Mouse (Mus musculus) liver, embryonic 13.5 days (tissue): Measurements from ENCODE around the gene Map1s. TPM values are rescaled to one million over a fixed set of nuclear protein-coding genes. Genes with fewer than 3 reads are reported as not detected.

ENCODE experiments used
- ATAC-seq: fragments of 200-750 bp; cut with Nextera tagmentation; 2 replicates; pipeline ENCODE4 v1.8.0; 2017; ENCODE audit warnings: low read depth, mild to moderate bottlenecking, moderate number of reproducible peaks, moderate library complexity
- DNase-seq: peaks from one replicate; pipeline ENCODE4 v3.0.0; 2022
- H3K27ac ChIP-seq: fragments of 300-500 bp; sonication (generic); 2 replicates; pipeline ENCODE4 v1.5.1; 2015; ENCODE audit warnings: moderate library complexity, mild to moderate bottlenecking, inconsistent platforms
- H3K27me3 ChIP-seq: fragments of 300-500 bp; sonication (generic); 2 replicates; pipeline ENCODE4 v1.6.1; 2015; ENCODE audit warnings: mild to moderate bottlenecking, inconsistent platforms
- H3K36me3 ChIP-seq: fragments of 300-500 bp; sonication (generic); 2 replicates; pipeline ENCODE4 v1.6.1; 2015; ENCODE audit warnings: mild to moderate bottlenecking, inconsistent platforms
- H3K4me1 ChIP-seq: fragments of 300-500 bp; sonication (generic); replicated peaks from 2 replicates; pipeline ENCODE4 v1.6.1; 2015; ENCODE audit warnings: inconsistent platforms
- H3K4me2 ChIP-seq: fragments of 300-500 bp; sonication (generic); 2 replicates; pipeline ENCODE4 v1.6.1; 2015; ENCODE audit warnings: inconsistent platforms, mild to moderate bottlenecking, moderate library complexity
- H3K4me3 ChIP-seq: fragments of 300-500 bp; sonication (generic); replicated peaks from 2 replicates; pipeline ENCODE4 v1.5.1; 2015; ENCODE audit warnings: mild to moderate bottlenecking, inconsistent platforms
- H3K9ac ChIP-seq: fragments of 300-500 bp; sonication (generic); 2 replicates; pipeline ENCODE4 v1.6.1; 2015; ENCODE audit warnings: mild to moderate bottlenecking, inconsistent platforms
- H3K9me3 ChIP-seq: fragments of 300-500 bp; sonication (generic); replicated peaks from 2 replicates; pipeline ENCODE4 v1.6.1; 2016; ENCODE audit warnings: inconsistent platforms
- WGBS: fragments of 180-500 bp; shearing (Covaris S2); methylation state at CpG from one replicate; pipeline ENCODE4 v1.1.7; 2015; ENCODE audit not compliant: insufficient replicate concordance; 5-methylcytosine and 5-hydroxymethylcytosine counted together
- polyA plus RNA-seq: library from polyadenylated mRNA; unstranded; fragments of >200 nt; fragmentation: Nextera tagmentation; extraction: Ambion mirVana; gene quantifications from 2 replicates; pipeline ENCODE4 v1.2.1, GENCODE M21; 2015

The Map1s gene
- polyA plus RNA-seq, 1 experiment from 2014 or later: 17.7 TPM

DNA sequence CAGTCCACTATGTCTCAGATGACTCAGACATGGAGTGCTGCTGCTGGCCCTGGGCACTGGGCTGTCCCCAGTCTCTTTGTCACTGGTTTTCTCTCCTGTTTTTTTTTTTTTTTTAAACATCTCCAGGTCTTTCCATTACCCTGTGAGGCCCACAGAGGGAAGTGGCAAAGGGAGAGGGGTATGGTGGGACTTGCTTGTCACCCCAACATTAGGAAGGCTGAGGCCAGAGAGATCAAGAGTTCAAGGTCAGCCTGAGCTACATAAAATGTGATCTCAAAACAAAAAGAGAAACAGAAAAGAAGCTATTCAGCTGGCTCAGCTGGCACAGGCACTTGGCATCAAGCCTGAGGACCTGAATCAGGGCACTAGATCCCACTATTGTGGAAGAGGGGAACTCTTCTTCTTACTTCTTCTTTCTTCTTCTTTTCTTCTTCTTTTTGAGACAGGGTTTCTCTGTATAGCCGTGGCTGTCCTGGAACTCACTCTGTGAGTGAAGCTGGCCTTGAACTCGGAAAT, 4.8 kb upstream of the Map1s start:
- H3K9me3 ChIP-seq: no peaks in the 10 kb centered on the region
- DNase-seq: no peak
- no peak overlapping the region for H3K27ac ChIP-seq
- H3K4me3 ChIP-seq: no peak overlapping the region
- 59% methylated on average over 2 of the region's 2 CpGs for WGBS
- peaks cover 6% of the 10 kb centered on the region for H3K36me3 ChIP-seq
- no peak overlapping the region for H3K4me2 ChIP-seq
- H3K9ac ChIP-seq: no peak overlapping the region
- peaks cover 36% of the 10 kb centered on the region for H3K4me1 ChIP-seq
- ATAC-seq: no peak
- no peaks in the 10 kb centered on the region for H3K27me3 ChIP-seq

DNA sequence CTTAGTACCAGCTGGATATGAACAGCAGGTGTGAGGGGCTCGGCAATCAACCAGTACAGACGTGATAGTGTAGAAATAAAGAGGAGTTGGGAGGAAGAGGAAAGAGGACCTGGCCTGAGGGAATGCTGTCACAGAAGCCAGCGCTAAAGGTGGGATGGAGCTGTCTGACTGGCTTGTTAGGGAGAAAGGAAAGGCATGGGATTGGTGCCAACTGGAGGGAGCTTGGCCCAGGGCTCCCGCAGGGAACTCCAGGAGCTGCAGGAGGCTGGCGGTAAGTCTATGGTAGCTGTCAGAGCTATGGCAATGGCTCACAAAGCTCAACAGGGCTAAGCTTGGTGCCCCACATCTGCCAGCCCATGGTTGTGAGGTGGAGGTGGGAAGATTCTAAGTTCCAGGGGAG, 3.5 kb upstream of the Map1s start:
- no peak overlapping the region for H3K27ac ChIP-seq
- H3K4me3 ChIP-seq: no peak overlapping the region
- ATAC-seq (no peak), DNase-seq (no peak)
- 59% methylated on average over 5 of the region's 5 CpGs for WGBS
- no peaks in the 10 kb centered on the region for H3K36me3 ChIP-seq
- H3K4me1 ChIP-seq: peaks cover 40% of the 10 kb centered on the region
- H3K9me3 ChIP-seq: no peaks in the 10 kb centered on the region
- no peak overlapping the region for H3K4me2 ChIP-seq
- no peak overlapping the region for H3K9ac ChIP-seq
- no peaks in the 10 kb centered on the region for H3K27me3 ChIP-seq

GRCm38 (mm10) chr8:70903112-70903511, 2.6 kb upstream of the Map1s start:
- no peak overlapping the region for H3K4me3 ChIP-seq
- no peak overlapping the region for H3K9ac ChIP-seq
- H3K27me3 ChIP-seq: no peaks in the 10 kb centered on the region
- H3K4me2 ChIP-seq: no peak overlapping the region
- DNase-seq: no peak
- no peaks in the 10 kb centered on the region for H3K9me3 ChIP-seq
- H3K4me1 ChIP-seq: peaks cover 49% of the 10 kb centered on the region
- H3K36me3 ChIP-seq: no peaks in the 10 kb centered on the region
- H3K27ac ChIP-seq: no peak overlapping the region
- no peak for ATAC-seq
- 53% methylated on average over 4 of the region's 4 CpGs for WGBS

DNA sequence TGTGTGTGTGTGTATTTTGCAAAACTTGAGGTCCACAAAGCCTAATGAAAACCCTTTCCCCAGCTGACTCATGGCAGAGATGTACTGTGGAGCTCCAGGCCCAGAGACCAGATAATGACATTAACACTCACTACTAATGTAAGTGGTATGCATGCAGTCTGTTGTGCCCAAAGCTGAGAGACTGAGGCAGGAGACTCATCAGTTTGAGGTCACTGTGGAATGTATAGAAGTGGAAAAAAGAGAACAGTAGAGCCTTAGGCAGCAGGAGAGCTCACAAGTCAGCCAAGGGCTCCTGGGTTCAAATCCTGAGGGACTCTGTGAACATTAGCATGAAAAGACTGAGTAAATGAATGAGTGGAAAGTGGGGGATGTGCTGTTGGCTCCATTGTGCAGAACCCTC, 2.1 kb upstream of the Map1s start:
- Histone ChIP-seq H3K4me1 (peaks cover 45% of the 10 kb centered on the region), H3K9me3 (no peaks in the 10 kb centered on the region), H3K27ac (no peak overlapping the region), H3K27me3 (no peaks in the 10 kb centered on the region), H3K4me2 (no peak overlapping the region), H3K9ac (no peak overlapping the region), H3K36me3 (no peaks in the 10 kb centered on the region), H3K4me3 (no peak overlapping the region)
- no peak for ATAC-seq
- DNase-seq: no peak

- Histone ChIP-seq H3K4me3 (no peak overlapping the region), H3K27ac (no peak overlapping the region), H3K9ac (no peak overlapping the region), H3K4me1 (peaks cover 43% of the 10 kb centered on the region), H3K4me2 (no peak overlapping the region), H3K9me3 (no peaks in the 10 kb centered on the region), H3K36me3 (peaks cover 5% of the 10 kb centered on the region; the same call in 1 of the 2 replicates), H3K27me3 (no peaks in the 10 kb centered on the region)
- 27% methylated on average over 4 of the region's 4 CpGs for WGBS
- DNase-seq (no peak), ATAC-seq (no peak)
Measured at GRCm38 (mm10) chr8:70904532-70904931, 1.2 kb upstream of the Map1s start.

- peaks cover 7% of the 10 kb centered on the region; the same call in 1 of the 2 replicates for H3K36me3 ChIP-seq
- H3K4me2 ChIP-seq: peak overlapping the region; percentile 97
- WGBS: 6% methylated on average over 8 of the region's 8 CpGs
- ATAC-seq (no peak), DNase-seq (no peak)
- peak overlapping the region; percentile 80 for H3K4me3 ChIP-seq
- H3K9me3 ChIP-seq: no peaks in the 10 kb centered on the region
- peak overlapping the region; percentile 83 for H3K27ac ChIP-seq
- peaks cover 44% of the 10 kb centered on the region for H3K4me1 ChIP-seq
- H3K9ac ChIP-seq: peak overlapping the region; percentile 89
- H3K27me3 ChIP-seq: no peaks in the 10 kb centered on the region
Measured at GRCm38 (mm10) chr8:70905463-70905830, 285 bp upstream of the Map1s start.

DNA sequence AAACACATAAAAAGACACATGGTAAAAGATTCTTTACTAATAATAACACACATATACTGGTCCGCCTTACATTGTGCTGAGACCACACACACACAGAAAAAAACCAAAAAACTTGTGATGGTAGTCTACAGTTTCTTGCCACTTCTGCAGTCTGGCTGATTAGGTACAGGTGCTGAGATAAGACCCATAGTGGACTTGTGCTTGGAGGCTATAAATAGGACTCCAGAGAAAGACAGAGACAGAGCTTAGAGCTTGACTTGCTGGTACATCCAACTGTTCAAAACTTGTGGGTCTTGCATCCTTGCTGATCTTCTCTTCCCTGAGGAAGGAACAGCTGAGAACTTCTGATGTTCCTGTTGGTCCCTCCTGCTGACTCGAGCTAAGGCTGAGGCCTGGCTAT, 1.8 kb downstream of the Map1s start:
- H3K9me3 ChIP-seq: no peaks in the 10 kb centered on the region
- peak overlapping the region; percentile 89; the same call in 1 of the 2 replicates for H3K9ac ChIP-seq
- no peaks in the 10 kb centered on the region for H3K27me3 ChIP-seq
- peaks cover 49% of the 10 kb centered on the region for H3K4me1 ChIP-seq
- DNase-seq (no peak), ATAC-seq (no peak)
- peak overlapping the region; percentile 97 for H3K4me2 ChIP-seq
- 31% methylated on average over 2 of the region's 2 CpGs for WGBS
- H3K4me3 ChIP-seq: peak overlapping the region; percentile 80; the same call in 1 of the 2 replicates
- H3K27ac ChIP-seq: no peak overlapping the region
- peaks cover 27% of the 10 kb centered on the region for H3K36me3 ChIP-seq

GRCm38 (mm10) chr8:70911596-70911995, 5.9 kb downstream of the Map1s start:
- WGBS: 77% methylated on average over 5 of the region's 5 CpGs
- no peak for ATAC-seq
- peaks cover 68% of the 10 kb centered on the region for H3K36me3 ChIP-seq

GRCm38 (mm10) chr8:70912955-70913354, 7.2 kb downstream of the Map1s start:
- H3K27me3 ChIP-seq: no peaks in the 10 kb centered on the region
- no peak overlapping the region for H3K27ac ChIP-seq
- no peak for DNase-seq
- no peak for ATAC-seq
- H3K4me3 ChIP-seq: no peak overlapping the region
- peaks cover 12% of the 10 kb centered on the region for H3K4me1 ChIP-seq
- no peak overlapping the region for H3K4me2 ChIP-seq
- peaks cover 82% of the 10 kb centered on the region for H3K36me3 ChIP-seq
- H3K9ac ChIP-seq: no peak overlapping the region
- no peaks in the 10 kb centered on the region for H3K9me3 ChIP-seq
- WGBS: 92% methylated on average over 30 of the region's 30 CpGs

More at GRCm38 (mm10) chr8:70911596-70911995, 5.9 kb downstream of the Map1s start:
- Histone ChIP-seq H3K4me3 (no peak overlapping the region), H3K27ac (no peak overlapping the region), H3K4me1 (peaks cover 25% of the 10 kb centered on the region), H3K27me3 (no peaks in the 10 kb centered on the region), H3K9ac (no peak overlapping the region), H3K9me3 (no peaks in the 10 kb centered on the region), H3K4me2 (no peak overlapping the region)
- DNase-seq: no peak

- H3K4me2 ChIP-seq: no peak overlapping the region
- no peaks in the 10 kb centered on the region for H3K9me3 ChIP-seq
- no peak for DNase-seq
- H3K36me3 ChIP-seq: peaks cover 84% of the 10 kb centered on the region
- 91% methylated on average over 26 of the region's 26 CpGs for WGBS
- H3K27me3 ChIP-seq: no peaks in the 10 kb centered on the region
- ATAC-seq: no peak
- no peak overlapping the region for H3K9ac ChIP-seq
- H3K27ac ChIP-seq: no peak overlapping the region
- no peak overlapping the region for H3K4me3 ChIP-seq
- H3K4me1 ChIP-seq: peaks cover 9% of the 10 kb centered on the region; the same call in 1 of the 2 replicates
Measured at GRCm38 (mm10) chr8:70913523-70913922, 7.8 kb downstream of the Map1s start.

- peaks cover 84% of the 10 kb centered on the region for H3K36me3 ChIP-seq
- WGBS: 91% methylated on average over 17 of the region's 17 CpGs
Measured at GRCm38 (mm10) chr8:70914704-70915103, 9.0 kb downstream of the Map1s start.

DNA sequence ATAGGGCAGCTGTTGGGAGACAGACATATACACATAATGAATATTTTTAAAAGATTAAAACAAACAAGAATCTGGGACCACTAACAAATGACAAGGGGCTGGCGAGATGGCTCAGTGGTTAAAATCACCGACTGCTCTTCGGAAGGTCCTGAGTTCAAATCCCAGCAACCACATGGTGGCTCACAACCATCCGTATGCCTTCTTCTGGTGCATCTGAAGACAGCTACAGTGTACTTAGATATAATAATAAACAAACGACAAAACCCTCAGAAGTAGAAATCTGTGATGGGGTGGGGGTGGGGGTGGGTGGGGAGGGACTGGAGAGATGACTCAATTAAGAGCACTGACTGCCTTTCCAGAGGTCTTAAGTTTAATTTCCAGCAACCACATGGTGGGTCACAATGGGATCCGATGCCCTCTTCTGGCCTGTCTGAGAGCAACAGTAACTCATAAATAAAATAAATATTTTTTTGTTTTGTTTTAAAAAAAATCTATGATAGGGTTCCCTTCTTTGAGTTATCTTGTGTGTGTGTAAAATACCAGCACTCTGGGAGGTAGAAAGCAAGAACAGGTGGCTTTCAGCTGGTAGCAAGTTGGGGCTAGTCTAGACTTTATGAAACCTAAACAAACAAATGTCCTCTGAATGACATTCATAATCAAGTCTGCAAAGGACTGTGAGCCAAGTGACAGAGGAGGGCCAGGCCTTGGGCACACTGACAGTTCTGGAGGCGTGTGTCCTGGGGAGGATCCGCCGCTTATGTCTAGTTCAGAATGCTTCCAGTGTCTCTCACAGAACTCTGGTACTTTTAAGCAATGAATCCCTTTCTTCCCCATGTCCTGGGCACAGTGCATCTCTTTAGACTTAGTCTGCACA, 14.6 kb downstream of the Map1s start:
- Histone ChIP-seq H3K27me3 (no peaks in the 10 kb centered on the region), H3K9me3 (no peaks in the 10 kb centered on the region), H3K4me2 (no peak overlapping the region), H3K27ac (no peak overlapping the region), H3K4me1 (no peaks in the 10 kb centered on the region), H3K9ac (no peak overlapping the region), H3K36me3 (peaks cover 35% of the 10 kb centered on the region), H3K4me3 (no peak overlapping the region)
- ATAC-seq (no peak), DNase-seq (no peak)
- WGBS: 69% methylated on average over 9 of the region's 9 CpGs

More at GRCm38 (mm10) chr8:70914704-70915103, 9.0 kb downstream of the Map1s start:
- Histone ChIP-seq H3K4me1 (peaks cover 5% of the 10 kb centered on the region; the same call in 1 of the 2 replicates), H3K4me3 (no peak overlapping the region), H3K9me3 (no peaks in the 10 kb centered on the region), H3K27ac (no peak overlapping the region), H3K27me3 (no peaks in the 10 kb centered on the region), H3K4me2 (no peak overlapping the region), H3K9ac (no peak overlapping the region)
- ATAC-seq: no peak
- DNase-seq: no peak
